Mouse (Mus musculus) CD4-positive, CD25-positive, alpha-beta regulatory T cell, adult 4 months (primary cell): Measurements from ENCODE around the gene Mtrf1l. TPM values are rescaled to one million over a fixed set of nuclear protein-coding genes. Genes with fewer than 3 reads are reported as not detected.

Source experiments
- ATAC-seq: one replicate; pipeline ENCODE4 v1.8.0; 2017
- polyA plus RNA-seq, 2 experiments: library from polyadenylated mRNA; unstranded; fragments of 100-300 nt; shearing (Covaris generic); gene quantifications; one replicate each; pipeline ENCODE4 v1.2.1; 2017

Mtrf1l gene
- 1 to 10 TPM; 7.3 to 8.0 TPM for polyA plus RNA-seq

- peak; percentile 79 for ATAC-seq
These were observed at the start of gene Mtrf1l for GRCm38 (mm10) chr10:5823740-5824491. Gene Mtrf1l, minus strand, starts transcription at chr10:5823910.

- no peak for ATAC-seq
These were observed 47.4 kb upstream of the Mtrf1l start for GRCm38 (mm10) chr10:5871081-5871480.

- ATAC-seq = no peak
These were observed 44.4 kb upstream of the Mtrf1l start for GRCm38 (mm10) chr10:5867981-5868552.

GRCm38 (mm10) chr10:5865996-5866395, 42.3 kb upstream of the Mtrf1l start:
- ATAC-seq = no peak

- ATAC-seq = no peak
These were observed 39.0 kb upstream of the Mtrf1l start for GRCm38 (mm10) chr10:5862669-5863068.

GRCm38 (mm10) chr10:5860849-5861248, 37.1 kb upstream of the Mtrf1l start:
- no peak for ATAC-seq

GRCm38 (mm10) chr10:5859729-5860128, 36.0 kb upstream of the Mtrf1l start:
- ATAC-seq = no peak

- ATAC-seq = no peak
These were observed 34.4 kb upstream of the Mtrf1l start for GRCm38 (mm10) chr10:5857996-5858549.

GRCm38 (mm10) chr10:5853290-5853868, 29.7 kb upstream of the Mtrf1l start:
- no peak for ATAC-seq

GRCm38 (mm10) chr10:5846939-5847338, 23.2 kb upstream of the Mtrf1l start:
- peak; percentile 45 for ATAC-seq

GRCm38 (mm10) chr10:5841369-5841768, 17.7 kb upstream of the Mtrf1l start:
- peak; percentile 76 for ATAC-seq

- no peak for ATAC-seq
These were observed 2.8 kb upstream of the Mtrf1l start for GRCm38 (mm10) chr10:5826336-5827025.

- peak; percentile 44 for ATAC-seq
These were observed 1.1 kb upstream of the Mtrf1l start for GRCm38 (mm10) chr10:5824779-5825178.

- ATAC-seq = no peak
These were observed 395 bp downstream of the Mtrf1l start for GRCm38 (mm10) chr10:5823291-5823739.

GRCm38 (mm10) chr10:5818772-5819171, 4.9 kb downstream of the Mtrf1l start:
- no peak for ATAC-seq

GRCm38 (mm10) chr10:5815968-5816367, 7.7 kb downstream of the Mtrf1l start:
- no peak for ATAC-seq

GRCm38 (mm10) chr10:5813724-5814123, 10.0 kb downstream of the Mtrf1l start:
- ATAC-seq = no peak

GRCm38 (mm10) chr10:5807683-5808082, 16.0 kb downstream of the Mtrf1l start:
- ATAC-seq = no peak

GRCm38 (mm10) chr10:5806996-5807395, 16.7 kb downstream of the Mtrf1l start:
- no peak for ATAC-seq

GRCm38 (mm10) chr10:5806416-5806815, 17.3 kb downstream of the Mtrf1l start:
- ATAC-seq = no peak

GRCm38 (mm10) chr10:5805731-5806307, 17.9 kb downstream of the Mtrf1l start:
- ATAC-seq = peak; percentile 82

- ATAC-seq = peak; percentile 89
These were observed 18.4 kb downstream of the Mtrf1l start, which contains the start of gene Fbxo5 for GRCm38 (mm10) chr10:5805243-5805730. Gene Fbxo5, minus strand, starts transcription at chr10:5805600.
